Mouse (Mus musculus) liver, postnatal 0 days (tissue): ENCODE measurements around the gene Reep6.

Source experiments
- CTCF ChIP-seq: sonication (generic); IDR thresholded peaks from 2 replicates; pipeline ENCODE4 v1.5.1; 2016; ENCODE audit warnings: antibody characterized with exemption, low read depth
- EP300 ChIP-seq: IDR thresholded peaks from 2 replicates; pipeline ENCODE4 v1.6.1; 2016; ENCODE audit warnings: antibody characterized with exemption, low read depth, mild to moderate bottlenecking

GRCm38 (mm10) chr10:80292251-80293146 is 37.3 kb upstream of the Reep6 start, which contains the start of gene Rps15:
- peak; percentile 89 for TF ChIP-seq CTCF
- peak; percentile 52; the same call in 1 of the 2 replicates for TF ChIP-seq EP300
